Mouse (Mus musculus) stomach, embryonic 16.5 days (tissue): ENCODE measurements at regions not wholly inside any gene's neighbourhood (a gene's known extent, or its start where the extent isn't known, plus 50 kb on each side); places are given as distances from the start of the nearest gene placed in this dataset.

Source experiments
- ATAC-seq: fragments of 200-750 bp; cut with Nextera tagmentation; 2 replicates; pipeline ENCODE4 v1.8.0; 2017; ENCODE audit warnings: moderate number of reproducible peaks, moderate TSS enrichment; ENCODE audit not compliant: insufficient read depth, low FRiP score
- H3K27ac ChIP-seq: fragments of 300-500 bp; sonication (generic); 2 replicates; pipeline ENCODE4 v1.5.1; 2014; ENCODE audit warnings: low read length
- H3K27me3 ChIP-seq: fragments of 300-500 bp; sonication (generic); 2 replicates; pipeline ENCODE4 v1.6.1; 2014; ENCODE audit warnings: low read length, control low read depth, mixed read lengths; ENCODE audit not compliant: control insufficient read depth, insufficient read depth
- H3K36me3 ChIP-seq: fragments of 300-500 bp; sonication (generic); 2 replicates; pipeline ENCODE4 v1.6.1; 2014; ENCODE audit warnings: low read length; ENCODE audit not compliant: control insufficient read depth, insufficient read depth
- H3K4me1 ChIP-seq: fragments of 300-500 bp; sonication (generic); 2 replicates; pipeline ENCODE4 v1.6.1; 2014; ENCODE audit warnings: low read length, control low read depth, mixed read lengths; ENCODE audit not compliant: control insufficient read depth, insufficient read depth
- H3K4me2 ChIP-seq: fragments of 300-500 bp; sonication (generic); 2 replicates; pipeline ENCODE4 v1.6.1; 2014; ENCODE audit warnings: low read depth, low read length, mixed read lengths
- H3K4me3 ChIP-seq: fragments of 300-500 bp; sonication (generic); replicated peaks from 2 replicates; pipeline ENCODE4 v1.5.1; 2014; ENCODE audit warnings: mild to moderate bottlenecking, low read length
- H3K9ac ChIP-seq: fragments of 300-500 bp; sonication (generic); 2 replicates; pipeline ENCODE4 v1.6.1; 2014; ENCODE audit warnings: low read length
- H3K9me3 ChIP-seq: fragments of 300-500 bp; sonication (generic); replicated peaks from 2 replicates; pipeline ENCODE4 v1.6.1; 2016; ENCODE audit warnings: low read length, control low read depth; ENCODE audit not compliant: control insufficient read depth
- WGBS: fragments of 180-500 bp; shearing (Covaris S2); extraction: QIAGEN DNeasy Blood & Tissue Kit; methylation state at CpG from one replicate; pipeline ENCODE4 v1.1.7; 2014; 5-methylcytosine and 5-hydroxymethylcytosine counted together

GRCm38 (mm10) chr13:60416024-60416423 is 185.7 kb upstream of the Dapk1 start:
- WGBS, result 61% methylated on average over 1 of the region's 1 CpGs
- H3K9me3 ChIP-seq, result no peaks in the 10 kb centered on the region
- no peak overlapping the region for H3K9ac ChIP-seq
- H3K27me3 ChIP-seq, result no peaks in the 10 kb centered on the region
- H3K4me2 ChIP-seq, result no peak overlapping the region
- H3K4me3 ChIP-seq, result no peak overlapping the region
- peaks cover 12% of the 10 kb centered on the region for H3K4me1 ChIP-seq
- ATAC-seq, result no peak; the same call in 1 of the 2 replicates
- H3K27ac ChIP-seq, result peak overlapping the region; percentile 49; the same call in 1 of the 2 replicates
- H3K36me3 ChIP-seq, result no peaks in the 10 kb centered on the region

GRCm38 (mm10) chr13:60417015-60417414 is 184.7 kb upstream of the Dapk1 start:
- H3K27ac ChIP-seq, result peak overlapping the region; percentile 83
- H3K27me3 ChIP-seq, result no peaks in the 10 kb centered on the region
- no peak for ATAC-seq
- H3K9ac ChIP-seq, result 0 out of 2 replicates have a peak overlapping the region, but pooled peaks have one; percentile 38
- H3K36me3 ChIP-seq, result no peaks in the 10 kb centered on the region
- 81% methylated on average over 8 of the region's 8 CpGs for WGBS
- peaks cover 17% of the 10 kb centered on the region for H3K4me1 ChIP-seq
- no peak overlapping the region for H3K4me3 ChIP-seq
- H3K9me3 ChIP-seq, result no peaks in the 10 kb centered on the region
- no peak overlapping the region for H3K4me2 ChIP-seq

- Histone ChIP-seq H3K27me3 (no peaks in the 10 kb centered on the region), H3K4me2 (no peak overlapping the region), H3K4me1 (peaks cover 17% of the 10 kb centered on the region), H3K36me3 (no peaks in the 10 kb centered on the region), H3K9me3 (no peaks in the 10 kb centered on the region), H3K4me3 (no peak overlapping the region), H3K9ac (no peak overlapping the region), H3K27ac (peak overlapping the region; percentile 83)
- peak; percentile 78; the same call in 1 of the 2 replicates for ATAC-seq
- 59% methylated on average over 14 of the region's 14 CpGs for WGBS
These were observed 184.2 kb upstream of the Dapk1 start for GRCm38 (mm10) chr13:60417436-60418158.

GRCm38 (mm10) chr13:60420386-60420785 is 181.4 kb upstream of the Dapk1 start:
- Histone ChIP-seq H3K9ac (no peak overlapping the region), H3K4me2 (no peak overlapping the region), H3K27me3 (no peaks in the 10 kb centered on the region), H3K9me3 (no peaks in the 10 kb centered on the region), H3K4me3 (no peak overlapping the region), H3K4me1 (peaks cover 17% of the 10 kb centered on the region), H3K36me3 (no peaks in the 10 kb centered on the region), H3K27ac (no peak overlapping the region)
- no peak for ATAC-seq
- 70% methylated on average over 7 of the region's 7 CpGs for WGBS

- Histone ChIP-seq H3K4me1 (peaks cover 17% of the 10 kb centered on the region), H3K36me3 (no peaks in the 10 kb centered on the region), H3K4me2 (no peak overlapping the region), H3K9ac (no peak overlapping the region), H3K4me3 (no peak overlapping the region), H3K27ac (peak overlapping the region; percentile 14; the same call in 1 of the 2 replicates), H3K9me3 (no peaks in the 10 kb centered on the region), H3K27me3 (no peaks in the 10 kb centered on the region)
- 24% methylated on average over 3 of the region's 3 CpGs for WGBS
- ATAC-seq, result peak; percentile 73
These were observed 180.7 kb upstream of the Dapk1 start for GRCm38 (mm10) chr13:60420842-60421696.

- Histone ChIP-seq H3K9me3 (no peaks in the 10 kb centered on the region), H3K4me1 (peaks cover 16% of the 10 kb centered on the region), H3K4me2 (no peak overlapping the region), H3K36me3 (no peaks in the 10 kb centered on the region), H3K27ac (no peak overlapping the region), H3K4me3 (no peak overlapping the region), H3K27me3 (no peaks in the 10 kb centered on the region), H3K9ac (no peak overlapping the region)
- WGBS, result 64% methylated on average over 6 of the region's 6 CpGs
- ATAC-seq, result no peak
These were observed 177.5 kb upstream of the Dapk1 start for GRCm38 (mm10) chr13:60424267-60424666.

- Histone ChIP-seq H3K9me3 (no peaks in the 10 kb centered on the region), H3K27me3 (no peaks in the 10 kb centered on the region), H3K9ac (no peak overlapping the region), H3K4me3 (no peak overlapping the region), H3K4me1 (peaks cover 16% of the 10 kb centered on the region), H3K27ac (no peak overlapping the region), H3K4me2 (no peak overlapping the region), H3K36me3 (no peaks in the 10 kb centered on the region)
- 60% methylated on average over 11 of the region's 11 CpGs for WGBS
- ATAC-seq, result no peak
These were observed 176.6 kb upstream of the Dapk1 start for GRCm38 (mm10) chr13:60425140-60425539.

GRCm38 (mm10) chr13:60425556-60425955 is 176.2 kb upstream of the Dapk1 start:
- Histone ChIP-seq H3K27ac (no peak overlapping the region), H3K9ac (no peak overlapping the region), H3K4me2 (no peak overlapping the region), H3K4me3 (no peak overlapping the region), H3K9me3 (no peaks in the 10 kb centered on the region), H3K27me3 (no peaks in the 10 kb centered on the region), H3K4me1 (peaks cover 13% of the 10 kb centered on the region), H3K36me3 (no peaks in the 10 kb centered on the region)
- WGBS, result 75% methylated on average over 6 of the region's 6 CpGs
- no peak for ATAC-seq

- Histone ChIP-seq H3K27ac (no peak overlapping the region), H3K4me1 (peaks cover 5% of the 10 kb centered on the region), H3K36me3 (no peaks in the 10 kb centered on the region), H3K27me3 (no peaks in the 10 kb centered on the region), H3K4me2 (no peak overlapping the region), H3K4me3 (no peak overlapping the region), H3K9ac (no peak overlapping the region), H3K9me3 (no peaks in the 10 kb centered on the region)
- ATAC-seq, result no peak
- WGBS, result 81% methylated on average over 12 of the region's 12 CpGs
These were observed 175.4 kb upstream of the Dapk1 start for GRCm38 (mm10) chr13:60426192-60426840.
